Mouse (Mus musculus) kidney, postnatal 0 days (tissue): ENCODE measurements around the gene Dnaja4. TPM values are rescaled to one million over a fixed set of nuclear protein-coding genes. Genes with fewer than 3 reads are reported as not detected.

Experiments used
- ATAC-seq: fragments of 200-750 bp; cut with Nextera tagmentation; replicated peaks from 2 replicates; pipeline ENCODE4 v1.8.0; 2017; ENCODE audit warnings: low read depth, moderate number of reproducible peaks, moderate TSS enrichment, moderate library complexity; ENCODE audit not compliant: low FRiP score
- DNase-seq: peaks from one replicate; pipeline ENCODE4 v3.0.0-alpha.2; 2016; ENCODE audit warnings: low spot score
- H3K27ac ChIP-seq: fragments of 300-500 bp; sonication (generic); 2 replicates; pipeline ENCODE4 v1.5.1; 2014; ENCODE audit warnings: mild to moderate bottlenecking
- H3K27me3 ChIP-seq: fragments of 300-500 bp; sonication (generic); 2 replicates; pipeline ENCODE4 v1.6.1; 2014; ENCODE audit warnings: low read length, mixed read lengths; ENCODE audit not compliant: insufficient read depth
- H3K36me3 ChIP-seq: fragments of 300-500 bp; sonication (generic); 2 replicates; pipeline ENCODE4 v1.6.1; 2014; ENCODE audit warnings: low read length, mixed read lengths; ENCODE audit not compliant: insufficient read depth
- H3K4me1 ChIP-seq: fragments of 300-500 bp; sonication (generic); replicated peaks from 2 replicates; pipeline ENCODE4 v1.6.1; 2014; ENCODE audit warnings: antibody characterized with exemption, low read length, mixed read lengths; ENCODE audit not compliant: insufficient read depth
- H3K4me2 ChIP-seq: fragments of 300-500 bp; sonication (generic); 2 replicates; pipeline ENCODE4 v1.6.1; 2014; ENCODE audit warnings: mild to moderate bottlenecking, low read length, moderate library complexity, mixed read lengths
- H3K4me3 ChIP-seq: fragments of 300-500 bp; sonication (generic); replicated peaks from 2 replicates; pipeline ENCODE4 v1.5.1; 2014; ENCODE audit warnings: low read depth, low read length
- H3K9ac ChIP-seq: fragments of 300-500 bp; sonication (generic); 2 replicates; pipeline ENCODE4 v1.6.1; 2014; ENCODE audit warnings: low read depth, low read length
- H3K9me3 ChIP-seq: fragments of 300-500 bp; sonication (generic); replicated peaks from 2 replicates; pipeline ENCODE4 v1.6.1; 2016; ENCODE audit warnings: low read length, inconsistent platforms, mixed read lengths
- CTCF ChIP-seq: IDR thresholded peaks from 2 replicates; pipeline ENCODE4 v1.5.1; 2016; ENCODE audit warnings: antibody characterized with exemption, low read depth, mild to moderate bottlenecking, moderate library complexity
- WGBS: fragments of 180-500 bp; shearing (Covaris S2); extraction: QIAGEN DNeasy Blood & Tissue Kit; methylation state at CpG from one replicate; pipeline ENCODE4 v1.1.7; 2014; 5-methylcytosine and 5-hydroxymethylcytosine counted together
- microRNA-seq: library from miRNA; unstranded; fragments of <30 nt; microRNA quantifications from one replicate; pipeline ENCODE4, GENCODE M21; 2016
- polyA plus RNA-seq: library from polyadenylated mRNA; unstranded; fragments of >200 nt; fragmentation: Nextera tagmentation; extraction: Ambion mirVana; gene quantifications from 2 replicates; pipeline ENCODE4 v1.2.1, GENCODE M21; 2015

The Dnaja4 gene
- polyA plus RNA-seq, 1 experiment from 2014 or later, result 2.9 TPM

- TF ChIP-seq CTCF, result no peak
- Histone ChIP-seq H3K36me3 (no peaks in the 10 kb centered on the region), H3K4me2 (no peak overlapping the region), H3K4me3 (peak overlapping the region; percentile 34; the same call in 1 of the 2 replicates), H3K27ac (no peak overlapping the region), H3K4me1 (peaks cover 17% of the 10 kb centered on the region), H3K9ac (no peak overlapping the region), H3K27me3 (peaks cover 20% of the 10 kb centered on the region), H3K9me3 (no peaks in the 10 kb centered on the region)
- DNase-seq (no peak), ATAC-seq (no peak)
- WGBS, result 30% methylated on average over 12 of the region's 12 CpGs
Measured at GRCm38 (mm10) chr9:54764091-54764490, 65.4 kb downstream of the Dnaja4 start.

GRCm38 (mm10) chr9:54764561-54765217 is 66.0 kb downstream of the Dnaja4 start, which contains the start of gene Crabp1:
Gene Crabp1, plus strand, starts transcription at chr9:54764748.
- DNase-seq, result no peak
- Histone ChIP-seq H3K27ac (no peak within 1 kb of the TSS), H3K36me3 (no peaks in the 10 kb centered on the region), H3K27me3 (peaks cover 20% of the 10 kb centered on the region), H3K4me1 (peaks cover 17% of the 10 kb centered on the region), H3K4me2 (peak within 1 kb of the TSS; percentile 62), H3K9ac (peak within 1 kb of the TSS; percentile 27; the same call in 1 of the 2 replicates), H3K4me3 (peak within 1 kb of the TSS; percentile 34), H3K9me3 (no peaks in the 10 kb centered on the region)
- no peak for ATAC-seq
- whole genome bisulfite sequencing, result under 1% methylated on average over 43 of the region's 45 CpGs
- no peak for TF ChIP-seq CTCF

GRCm38 (mm10) chr9:54765336-54766085 is 66.8 kb downstream of the Dnaja4 start:
- H3K27ac ChIP-seq, result no peak overlapping the region
- peak overlapping the region; percentile 34 for H3K4me3 ChIP-seq
- ATAC-seq, result no peak
- peak overlapping the region; percentile 62 for H3K4me2 ChIP-seq
- no peaks in the 10 kb centered on the region for H3K9me3 ChIP-seq
- TF ChIP-seq CTCF, result no peak
- H3K9ac ChIP-seq, result no peak overlapping the region
- H3K27me3 ChIP-seq, result peaks cover 20% of the 10 kb centered on the region
- H3K4me1 ChIP-seq, result peaks cover 17% of the 10 kb centered on the region
- WGBS, result 1% methylated on average over 41 of the region's 41 CpGs
- H3K36me3 ChIP-seq, result no peaks in the 10 kb centered on the region
- DNase-seq, result no peak

Small RNA genes lying within 50 kb of the gene (microRNA-seq; reads per million reads assigned to microRNA genes)
- gene Mir5710, result not detected

Other genes with a start within 250 kb of the Dnaja4 start
- 7.5 and 8.5 TPM in 2 replicates for gene Dmxl2, start 197.2 kb upstream of the Dnaja4 start, polyA plus RNA-seq
- not detected in 2 replicates for gene Sh2d7, start 159.9 kb upstream of the Dnaja4 start, polyA plus RNA-seq
- 18.0 and 19.2 TPM in 2 replicates for gene Cib2, start 138.7 kb upstream of the Dnaja4 start, polyA plus RNA-seq
- gene Idh3a, start 112.5 kb upstream of the Dnaja4 start, polyA plus RNA-seq, result 247 and 272 TPM in 2 replicates
- 1.0 and 1.4 TPM in 2 replicates for gene Acsbg1, start 37.0 kb upstream of the Dnaja4 start, polyA plus RNA-seq
- 155 and 166 TPM in 2 replicates for gene Wdr61, start 35.6 kb downstream of the Dnaja4 start, polyA plus RNA-seq
- gene Crabp1, start 65.9 kb downstream of the Dnaja4 start, polyA plus RNA-seq, result 14.3 and 18.0 TPM in 2 replicates
- gene Ireb2, start 164.9 kb downstream of the Dnaja4 start, polyA plus RNA-seq, result 23.4 and 24.5 TPM in 2 replicates
- 15.5 and 16.3 TPM in 2 replicates for gene Hykk, start 218.4 kb downstream of the Dnaja4 start, polyA plus RNA-seq